Mouse (Mus musculus) lung, postnatal 0 days (tissue): ENCODE measurements around the gene Vpreb3.
A peak's percentile ranks its signal among the peaks of the same experiment; 100 is the strongest.

ENCODE experiments used
- CTCF ChIP-seq: IDR thresholded peaks from 2 replicates; pipeline ENCODE4 v1.5.1; 2016; ENCODE audit warnings: antibody characterized with exemption, mild to moderate bottlenecking
- EP300 ChIP-seq: IDR thresholded peaks from 2 replicates; pipeline ENCODE4 v1.6.1; 2016; ENCODE audit warnings: antibody characterized with exemption, mild to moderate bottlenecking, control low read depth

GRCm38 (mm10) chr10:75944066-75944772 is 1.4 kb downstream of the Vpreb3 start:
- TF ChIP-seq EP300 (peak; percentile 58), CTCF (no peak)
